Mouse (Mus musculus): Measurements from ENCODE around the gene Ate1. TPM values are rescaled to one million over a fixed set of nuclear protein-coding genes. Genes with fewer than 3 reads are reported as not detected.

The Ate1 gene
- polyA plus RNA-seq, 1 experiment from 2014 or later, result 109 TPM

GRCm38 (mm10) chr7:130552780-130553179, 32.6 kb upstream of the Ate1 start:
- H3K4me2 ChIP-seq (ENCODE audit: low read length), result no peak overlapping the region
- 51% methylated on average over 5 of the region's 5 CpGs for WGBS
- ATAC-seq, result no peak

GRCm38 (mm10) chr7:130547635-130548175, 27.5 kb upstream of the Ate1 start:
- no peaks in the 10 kb centered on the region for H3K27me3 ChIP-seq (replicated peaks; ENCODE audit: control insufficient read depth, insufficient read depth, low read length)
- H3K27ac ChIP-seq (ENCODE audit: low read depth, low read length), result peak overlapping the region; percentile 98
- peaks cover 5% of the 10 kb centered on the region for H3K36me3 ChIP-seq (ENCODE audit: control insufficient read depth, insufficient read depth, low read length)
- H3K4me3 ChIP-seq (ENCODE audit: low read length), result peak overlapping the region; percentile 94; the same call in 1 of the 2 replicates
- peaks cover 15% of the 10 kb centered on the region for H3K4me1 ChIP-seq (ENCODE audit: control insufficient read depth, insufficient read depth, low read depth, low read length)
- H3K9me3 ChIP-seq (ENCODE audit: control insufficient read depth, low read length), result no peaks in the 10 kb centered on the region
- peak overlapping the region; percentile 89 for H3K4me2 ChIP-seq (ENCODE audit: low read length)
- 88% methylated on average over 12 of the region's 12 CpGs for WGBS
- ATAC-seq, result no peak
- no peak overlapping the region for H3K9ac ChIP-seq (ENCODE audit: low read depth, low read length)

More at GRCm38 (mm10) chr7:130552780-130553179, 32.6 kb upstream of the Ate1 start:
- no peak overlapping the region for H3K9ac ChIP-seq (ENCODE audit: low read depth, low read length)
- H3K9me3 ChIP-seq (ENCODE audit: control insufficient read depth, low read length), result no peaks in the 10 kb centered on the region
- no peak overlapping the region for H3K4me3 ChIP-seq (ENCODE audit: low read length)
- H3K27ac ChIP-seq (ENCODE audit: low read depth, low read length), result no peak overlapping the region
- H3K27me3 ChIP-seq (replicated peaks; ENCODE audit: control insufficient read depth, insufficient read depth, low read length), result no peaks in the 10 kb centered on the region
- H3K4me1 ChIP-seq (ENCODE audit: control insufficient read depth, insufficient read depth, low read depth, low read length), result no peaks in the 10 kb centered on the region; the same call in 1 of the 2 replicates
- no peaks in the 10 kb centered on the region for H3K36me3 ChIP-seq (ENCODE audit: control insufficient read depth, insufficient read depth, low read length)

- peaks cover 11% of the 10 kb centered on the region for H3K36me3 ChIP-seq (ENCODE audit: control insufficient read depth, insufficient read depth, low read length)
- under 1% methylated on average over 81 of the region's 84 CpGs for WGBS
- H3K27me3 ChIP-seq (replicated peaks; ENCODE audit: control insufficient read depth, insufficient read depth, low read length), result no peaks in the 10 kb centered on the region
- peak overlapping the region; percentile 98 for H3K27ac ChIP-seq (ENCODE audit: low read depth, low read length)
- H3K9me3 ChIP-seq (ENCODE audit: control insufficient read depth, low read length), result no peaks in the 10 kb centered on the region
- ATAC-seq, result peak; percentile 97
- peak overlapping the region; percentile 94 for H3K4me3 ChIP-seq (ENCODE audit: low read length)
- peak overlapping the region; percentile 95 for H3K9ac ChIP-seq (ENCODE audit: low read depth, low read length)
- H3K4me2 ChIP-seq (ENCODE audit: low read length), result peak overlapping the region; percentile 89
- H3K4me1 ChIP-seq (ENCODE audit: control insufficient read depth, insufficient read depth, low read depth, low read length), result peaks cover 15% of the 10 kb centered on the region
Observed at GRCm38 (mm10) chr7:130546791-130547484, 26.8 kb upstream of the Ate1 start.

GRCm38 (mm10) chr7:130546421-130546790, 26.2 kb upstream of the Ate1 start:
- Histone ChIP-seq H3K27me3 (replicated peaks; ENCODE audit: control insufficient read depth, insufficient read depth, low read length) (no peaks in the 10 kb centered on the region), H3K4me3 (ENCODE audit: low read length) (peak overlapping the region; percentile 94), H3K36me3 (ENCODE audit: control insufficient read depth, insufficient read depth, low read length) (peaks cover 11% of the 10 kb centered on the region), H3K4me2 (ENCODE audit: low read length) (peak overlapping the region; percentile 89), H3K27ac (ENCODE audit: low read depth, low read length) (peak overlapping the region; percentile 98), H3K4me1 (ENCODE audit: control insufficient read depth, insufficient read depth, low read depth, low read length) (peaks cover 15% of the 10 kb centered on the region), H3K9me3 (ENCODE audit: control insufficient read depth, low read length) (no peaks in the 10 kb centered on the region), H3K9ac (ENCODE audit: low read depth, low read length) (peak overlapping the region; percentile 95)
- 5% methylated on average over 7 of the region's 7 CpGs for WGBS
- ATAC-seq, result no peak

GRCm38 (mm10) chr7:130545893-130546292, 25.7 kb upstream of the Ate1 start:
- Histone ChIP-seq H3K9ac (ENCODE audit: low read depth, low read length) (peak overlapping the region; percentile 95), H3K4me2 (ENCODE audit: low read length) (peak overlapping the region; percentile 89), H3K27ac (ENCODE audit: low read depth, low read length) (peak overlapping the region; percentile 98), H3K36me3 (ENCODE audit: control insufficient read depth, insufficient read depth, low read length) (peaks cover 11% of the 10 kb centered on the region), H3K9me3 (ENCODE audit: control insufficient read depth, low read length) (no peaks in the 10 kb centered on the region), H3K27me3 (replicated peaks; ENCODE audit: control insufficient read depth, insufficient read depth, low read length) (no peaks in the 10 kb centered on the region), H3K4me1 (ENCODE audit: control insufficient read depth, insufficient read depth, low read depth, low read length) (peaks cover 15% of the 10 kb centered on the region), H3K4me3 (ENCODE audit: low read length) (peak overlapping the region; percentile 94)
- 60% methylated on average over 3 of the region's 3 CpGs for WGBS
- ATAC-seq, result no peak

GRCm38 (mm10) chr7:130545401-130545800, 25.2 kb upstream of the Ate1 start:
- Histone ChIP-seq H3K27ac (ENCODE audit: low read depth, low read length) (no peak overlapping the region), H3K4me1 (ENCODE audit: control insufficient read depth, insufficient read depth, low read depth, low read length) (peaks cover 15% of the 10 kb centered on the region), H3K4me2 (ENCODE audit: low read length) (no peak overlapping the region), H3K4me3 (ENCODE audit: low read length) (no peak overlapping the region), H3K9ac (ENCODE audit: low read depth, low read length) (no peak overlapping the region), H3K27me3 (replicated peaks; ENCODE audit: control insufficient read depth, insufficient read depth, low read length) (no peaks in the 10 kb centered on the region), H3K9me3 (ENCODE audit: control insufficient read depth, low read length) (no peaks in the 10 kb centered on the region), H3K36me3 (ENCODE audit: control insufficient read depth, insufficient read depth, low read length) (peaks cover 12% of the 10 kb centered on the region)
- 95% methylated on average over 5 of the region's 5 CpGs for WGBS
- ATAC-seq, result no peak

GRCm38 (mm10) chr7:130543181-130543580, 23.0 kb upstream of the Ate1 start:
- 97% methylated on average over 4 of the region's 4 CpGs for WGBS
- ATAC-seq, result no peak

GRCm38 (mm10) chr7:130540176-130540575, 20.0 kb upstream of the Ate1 start:
- Histone ChIP-seq H3K9me3 (ENCODE audit: control insufficient read depth, low read length) (no peaks in the 10 kb centered on the region), H3K9ac (ENCODE audit: low read depth, low read length) (no peak overlapping the region), H3K27me3 (replicated peaks; ENCODE audit: control insufficient read depth, insufficient read depth, low read length) (no peaks in the 10 kb centered on the region), H3K27ac (ENCODE audit: low read depth, low read length) (no peak overlapping the region), H3K36me3 (ENCODE audit: control insufficient read depth, insufficient read depth, low read length) (peaks cover 30% of the 10 kb centered on the region), H3K4me3 (ENCODE audit: low read length) (no peak overlapping the region), H3K4me2 (ENCODE audit: low read length) (no peak overlapping the region), H3K4me1 (ENCODE audit: control insufficient read depth, insufficient read depth, low read depth, low read length) (no peaks in the 10 kb centered on the region)
- no peak for ATAC-seq
- 84% methylated on average over 7 of the region's 7 CpGs for WGBS

More at GRCm38 (mm10) chr7:130543181-130543580, 23.0 kb upstream of the Ate1 start:
- no peak overlapping the region for H3K9ac ChIP-seq (ENCODE audit: low read depth, low read length)
- H3K27me3 ChIP-seq (replicated peaks; ENCODE audit: control insufficient read depth, insufficient read depth, low read length), result no peaks in the 10 kb centered on the region
- H3K4me3 ChIP-seq (ENCODE audit: low read length), result no peak overlapping the region
- H3K4me2 ChIP-seq (ENCODE audit: low read length), result no peak overlapping the region
- H3K27ac ChIP-seq (ENCODE audit: low read depth, low read length), result no peak overlapping the region
- no peaks in the 10 kb centered on the region for H3K9me3 ChIP-seq (ENCODE audit: control insufficient read depth, low read length)
- H3K4me1 ChIP-seq (ENCODE audit: control insufficient read depth, insufficient read depth, low read depth, low read length), result peaks cover 15% of the 10 kb centered on the region
- peaks cover 22% of the 10 kb centered on the region for H3K36me3 ChIP-seq (ENCODE audit: control insufficient read depth, insufficient read depth, low read length)

- Histone ChIP-seq H3K4me1 (ENCODE audit: control insufficient read depth, insufficient read depth, low read depth, low read length) (no peaks in the 10 kb centered on the region), H3K27me3 (replicated peaks; ENCODE audit: control insufficient read depth, insufficient read depth, low read length) (no peaks in the 10 kb centered on the region), H3K4me3 (ENCODE audit: low read length) (no peak overlapping the region), H3K9ac (ENCODE audit: low read depth, low read length) (no peak overlapping the region), H3K27ac (ENCODE audit: low read depth, low read length) (no peak overlapping the region), H3K36me3 (ENCODE audit: control insufficient read depth, insufficient read depth, low read length) (peaks cover 24% of the 10 kb centered on the region), H3K4me2 (ENCODE audit: low read length) (no peak overlapping the region), H3K9me3 (ENCODE audit: control insufficient read depth, low read length) (no peaks in the 10 kb centered on the region)
- ATAC-seq, result no peak
- 90% methylated on average over 4 of the region's 4 CpGs for WGBS
Observed at GRCm38 (mm10) chr7:130537068-130537467, 16.9 kb upstream of the Ate1 start.
